Mouse (Mus musculus): ENCODE measurements around the gene Epm2aip1. TPM values are rescaled to one million over a fixed set of nuclear protein-coding genes. Genes with fewer than 3 reads are reported as not detected.

Epm2aip1 gene
- polyA plus RNA-seq, 1 experiment, result 5.8 TPM

DNA sequence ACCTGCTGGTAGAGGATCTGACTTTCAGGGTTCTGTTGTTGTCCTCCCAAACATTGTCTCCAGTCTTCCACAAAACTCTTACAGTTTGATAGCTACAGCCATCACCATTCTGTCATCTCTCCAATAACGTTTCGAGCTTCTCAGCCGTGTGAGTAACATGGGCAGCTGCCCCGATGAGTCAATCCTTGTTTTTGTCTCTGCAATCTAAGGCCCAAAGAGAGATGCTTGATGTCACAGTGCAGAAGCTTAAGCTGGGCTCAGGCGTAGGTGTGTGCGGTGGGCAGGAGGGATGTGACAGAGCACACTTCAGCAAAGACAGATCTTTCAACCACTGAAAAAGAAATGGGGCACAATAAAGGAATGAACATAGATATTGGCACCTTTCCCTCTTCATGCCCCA lies 32.3 kb downstream of the Epm2aip1 start:
- TF ChIP-seq TCF3 (IDR thresholded peaks at IDR 0.05; ENCODE audit: insufficient read length, low read depth) (no peak), MYOD1 (IDR thresholded peaks at IDR 0.05; ENCODE audit: control insufficient read depth in 1 of 3, insufficient read length in 2 of 3, low read depth in 2 of 3) (peak in 2 of 3 experiments; percentile 43 to 61)
- Histone ChIP-seq H3ac (ENCODE audit: control insufficient read depth, insufficient read length) (no peak overlapping the region), H3K27me3 (ENCODE audit: control insufficient read depth, insufficient read depth, insufficient read length) (no peaks in the 10 kb centered on the region), H3K4me2 (ENCODE audit: low read depth) (peak overlapping the region; percentile 39), H3K36me3 (ENCODE audit: control insufficient read depth, insufficient read depth) (no peaks in the 10 kb centered on the region), H3K4me3 (no peak overlapping the region), H3K79me2 (ENCODE audit: control insufficient read depth, insufficient read depth) (no peaks in the 10 kb centered on the region)

DNA sequence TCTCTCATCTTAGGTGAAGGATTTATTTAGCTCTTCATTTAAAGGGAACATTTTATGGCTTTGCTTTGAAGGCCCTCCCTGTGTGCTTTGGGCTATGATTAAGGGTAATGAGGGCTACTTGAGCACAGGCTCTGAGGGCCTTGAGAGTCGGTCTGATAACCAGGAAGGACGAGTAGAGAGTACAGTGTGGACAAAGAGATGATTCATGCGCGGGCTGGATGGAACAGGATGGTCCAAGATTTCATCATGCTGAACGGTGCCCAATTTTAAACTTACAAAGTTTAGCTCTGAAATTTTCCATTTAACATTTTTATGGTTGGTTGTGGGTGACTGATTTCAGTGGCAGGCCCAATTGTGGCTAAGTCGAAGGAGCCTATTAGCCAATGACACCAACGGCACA lies 34.4 kb downstream of the Epm2aip1 start:
- Histone ChIP-seq H3K36me3 (ENCODE audit: control insufficient read depth, insufficient read depth) (no peaks in the 10 kb centered on the region), H3K4me2 (ENCODE audit: low read depth) (no peak overlapping the region)
- TF ChIP-seq POLR2AphosphoS2 (IDR thresholded peaks at IDR 0.05; ENCODE audit: insufficient read length, low read depth) (no peak), SRF (IDR thresholded peaks at IDR 0.05; ENCODE audit: control insufficient read depth, insufficient read length, low read depth) (no peak), USF1 (IDR thresholded peaks at IDR 0.05; ENCODE audit: low read depth) (no peak), MAX (IDR thresholded peaks at IDR 0.05; ENCODE audit: low read depth) (no peak), MYOG (IDR thresholded peaks at IDR 0.05; ENCODE audit: control insufficient read depth in 1 of 3, insufficient read depth in 1 of 3, insufficient read length in 2 of 3, low read depth in 2 of 3) (no peak), POLR2A (IDR thresholded peaks at IDR 0.05; ENCODE audit: insufficient read length, low read depth) (no peak), TCF12 (IDR thresholded peaks at IDR 0.05; ENCODE audit: insufficient read depth, poor library complexity, severe bottlenecking) (no peak), REST (IDR thresholded peaks at IDR 0.05; ENCODE audit: insufficient read depth, insufficient read length) (no peak), CEBPB (IDR thresholded peaks at IDR 0.05; ENCODE audit: insufficient read depth, poor library complexity, severe bottlenecking) (no peak), MYOD1 (IDR thresholded peaks at IDR 0.05; ENCODE audit: control insufficient read depth in 1 of 3, insufficient read length in 2 of 3, low read depth in 2 of 3) (no peak), TCF3 (IDR thresholded peaks at IDR 0.05; ENCODE audit: insufficient read length, low read depth) (no peak), E2F4 (IDR thresholded peaks at IDR 0.05; ENCODE audit: insufficient read depth) (no peak)

DNA sequence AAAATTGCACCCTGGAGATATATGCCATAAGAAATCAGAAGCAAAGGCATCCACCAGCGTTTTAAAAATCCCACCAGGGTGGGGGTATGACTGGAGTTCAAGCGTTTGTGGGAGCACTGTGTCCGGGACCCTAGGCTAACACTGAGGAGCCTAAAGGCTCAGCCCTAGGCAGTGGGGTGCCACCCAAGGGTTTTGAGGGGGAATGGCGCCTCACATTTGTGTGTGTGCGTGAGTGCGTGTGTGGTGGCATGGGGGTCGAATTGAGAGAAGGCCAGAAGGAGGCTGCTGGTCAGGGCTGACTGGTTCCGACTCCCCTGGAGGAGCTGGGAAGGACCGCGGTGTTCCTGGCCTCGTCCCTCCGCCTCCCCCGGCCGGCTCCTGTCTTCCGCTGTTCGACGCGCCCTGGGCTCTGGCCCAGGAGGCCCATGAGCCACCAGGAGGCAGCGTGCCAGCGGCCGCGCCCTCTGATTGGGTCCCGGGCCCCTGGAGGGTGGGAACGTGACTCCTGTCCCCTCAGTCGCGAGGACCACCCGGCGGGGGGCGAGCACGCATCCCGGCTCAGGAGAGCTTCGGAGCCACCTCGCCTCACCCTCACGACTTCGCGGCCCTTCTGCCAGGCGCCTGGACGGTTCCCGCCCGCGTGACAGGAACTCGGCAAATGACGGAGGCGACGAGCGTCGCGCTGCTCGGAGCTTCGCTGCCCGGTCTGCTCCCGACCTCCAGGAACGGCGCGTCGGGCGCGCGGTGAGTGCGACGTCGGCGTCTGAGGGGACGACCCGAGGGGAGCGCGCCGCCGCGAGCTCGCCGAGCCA lies 39.5 kb downstream of the Epm2aip1 start, which contains the start of gene Trank1:
TSS of gene Trank1 (plus strand) at position 709 of the 812 bp plus-strand sequence.
- Histone ChIP-seq H3K27me3 (ENCODE audit: control insufficient read depth, insufficient read depth, insufficient read length) (peaks cover 18% of the 10 kb centered on the region), H3ac (ENCODE audit: control insufficient read depth, insufficient read length) (no peak within 1 kb of the TSS), H3K4me2 (ENCODE audit: low read depth) (no peak within 1 kb of the TSS), H3K79me2 (ENCODE audit: control insufficient read depth, insufficient read depth) (no peaks in the 10 kb centered on the region), H3K4me3 (no peak within 1 kb of the TSS), H3K36me3 (ENCODE audit: control insufficient read depth, insufficient read depth) (no peaks in the 10 kb centered on the region)
- TF ChIP-seq E2F4 (IDR thresholded peaks at IDR 0.05; ENCODE audit: insufficient read depth) (no peak), TCF12 (IDR thresholded peaks at IDR 0.05; ENCODE audit: insufficient read depth, poor library complexity, severe bottlenecking) (no peak), USF1 (IDR thresholded peaks at IDR 0.05; ENCODE audit: low read depth) (no peak), POLR2A (IDR thresholded peaks at IDR 0.05; ENCODE audit: insufficient read length, low read depth) (no peak), POLR2AphosphoS2 (IDR thresholded peaks at IDR 0.05; ENCODE audit: insufficient read length, low read depth) (no peak), MYOD1 (IDR thresholded peaks at IDR 0.05; ENCODE audit: control insufficient read depth in 1 of 3, insufficient read length in 2 of 3, low read depth in 2 of 3) (no peak), TCF3 (IDR thresholded peaks at IDR 0.05; ENCODE audit: insufficient read length, low read depth) (no peak), SRF (IDR thresholded peaks at IDR 0.05; ENCODE audit: control insufficient read depth, insufficient read length, low read depth) (no peak), CEBPB (IDR thresholded peaks at IDR 0.05; ENCODE audit: insufficient read depth, poor library complexity, severe bottlenecking) (no peak), MYOG (IDR thresholded peaks at IDR 0.05; ENCODE audit: control insufficient read depth in 1 of 3, insufficient read depth in 1 of 3, insufficient read length in 2 of 3, low read depth in 2 of 3) (no peak), MAX (IDR thresholded peaks at IDR 0.05; ENCODE audit: low read depth) (no peak), REST (IDR thresholded peaks at IDR 0.05; ENCODE audit: insufficient read depth, insufficient read length) (no peak)

More for the DNA sequence above, 34.4 kb downstream of the Epm2aip1 start:
- Histone ChIP-seq H3K27me3 (ENCODE audit: control insufficient read depth, insufficient read depth, insufficient read length) (peaks cover 1% of the 10 kb centered on the region), H3K4me3 (no peak overlapping the region), H3ac (ENCODE audit: control insufficient read depth, insufficient read length) (no peak overlapping the region), H3K79me2 (ENCODE audit: control insufficient read depth, insufficient read depth) (no peaks in the 10 kb centered on the region)

DNA sequence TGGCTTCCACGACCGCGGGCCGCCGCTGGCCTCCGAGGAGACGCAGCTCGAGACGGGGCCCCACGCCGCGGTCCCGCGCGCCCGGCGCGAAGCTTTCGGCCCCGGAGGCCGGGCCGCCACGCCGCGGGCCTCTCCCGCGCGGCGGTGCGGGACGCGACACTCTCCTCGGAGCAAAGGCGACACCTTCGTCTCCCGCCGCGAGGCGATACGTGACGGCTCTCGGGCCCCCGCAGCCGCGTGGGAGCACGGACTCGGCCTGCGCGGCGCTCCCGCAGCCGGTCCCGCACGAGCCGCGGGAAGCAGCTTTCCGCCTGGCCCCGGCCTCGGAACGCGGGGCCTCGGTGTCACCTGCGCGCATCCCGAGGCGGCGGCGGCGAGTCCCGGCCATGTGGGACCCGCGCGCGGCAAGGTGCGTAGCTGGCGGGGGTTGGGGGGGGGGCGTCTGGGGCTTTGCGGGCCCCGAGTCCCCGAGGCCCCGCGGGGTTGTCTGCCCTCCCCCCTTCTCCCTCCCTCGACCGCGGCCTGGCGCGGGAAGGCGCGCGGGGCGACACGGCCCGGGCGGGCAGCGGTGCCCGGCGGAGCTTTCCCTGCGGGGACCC lies 40.2 kb downstream of the Epm2aip1 start:
- Histone ChIP-seq H3K4me2 (ENCODE audit: low read depth) (no peak overlapping the region), H3K79me2 (ENCODE audit: control insufficient read depth, insufficient read depth) (no peaks in the 10 kb centered on the region), H3K36me3 (ENCODE audit: control insufficient read depth, insufficient read depth) (no peaks in the 10 kb centered on the region), H3ac (ENCODE audit: control insufficient read depth, insufficient read length) (no peak overlapping the region), H3K27me3 (ENCODE audit: control insufficient read depth, insufficient read depth, insufficient read length) (peaks cover 18% of the 10 kb centered on the region), H3K4me3 (no peak overlapping the region)
- TF ChIP-seq SRF (IDR thresholded peaks at IDR 0.05; ENCODE audit: control insufficient read depth, insufficient read length, low read depth), result no peak
- no peak for TF ChIP-seq MYOD1 (IDR thresholded peaks at IDR 0.05; ENCODE audit: control insufficient read depth in 1 of 3, insufficient read length in 2 of 3, low read depth in 2 of 3)
- no peak for TF ChIP-seq POLR2A (IDR thresholded peaks at IDR 0.05; ENCODE audit: insufficient read length, low read depth)
- no peak for TF ChIP-seq POLR2AphosphoS2 (IDR thresholded peaks at IDR 0.05; ENCODE audit: insufficient read length, low read depth)
- TF ChIP-seq E2F4 (IDR thresholded peaks at IDR 0.05; ENCODE audit: insufficient read depth), result no peak
- no peak for TF ChIP-seq CEBPB (IDR thresholded peaks at IDR 0.05; ENCODE audit: insufficient read depth, poor library complexity, severe bottlenecking)
- no peak for TF ChIP-seq USF1 (IDR thresholded peaks at IDR 0.05; ENCODE audit: low read depth)
- no peak for TF ChIP-seq MYOG (IDR thresholded peaks at IDR 0.05; ENCODE audit: control insufficient read depth in 1 of 3, insufficient read depth in 1 of 3, insufficient read length in 2 of 3, low read depth in 2 of 3)
- TF ChIP-seq MAX (IDR thresholded peaks at IDR 0.05; ENCODE audit: low read depth), result no peak
- TF ChIP-seq TCF3 (IDR thresholded peaks at IDR 0.05; ENCODE audit: insufficient read length, low read depth), result no peak
- TF ChIP-seq REST (IDR thresholded peaks at IDR 0.05; ENCODE audit: insufficient read depth, insufficient read length), result no peak
- no peak for TF ChIP-seq TCF12 (IDR thresholded peaks at IDR 0.05; ENCODE audit: insufficient read depth, poor library complexity, severe bottlenecking)
